Mouse (Mus musculus): ENCODE data around the gene Gdpd3. TPM values are rescaled to one million over a fixed set of nuclear protein-coding genes. Genes with fewer than 3 reads are reported as not detected.

Gene Gdpd3
- polyA plus RNA-seq, 1 experiment from 2014 or later = 6.4 TPM

DNA sequence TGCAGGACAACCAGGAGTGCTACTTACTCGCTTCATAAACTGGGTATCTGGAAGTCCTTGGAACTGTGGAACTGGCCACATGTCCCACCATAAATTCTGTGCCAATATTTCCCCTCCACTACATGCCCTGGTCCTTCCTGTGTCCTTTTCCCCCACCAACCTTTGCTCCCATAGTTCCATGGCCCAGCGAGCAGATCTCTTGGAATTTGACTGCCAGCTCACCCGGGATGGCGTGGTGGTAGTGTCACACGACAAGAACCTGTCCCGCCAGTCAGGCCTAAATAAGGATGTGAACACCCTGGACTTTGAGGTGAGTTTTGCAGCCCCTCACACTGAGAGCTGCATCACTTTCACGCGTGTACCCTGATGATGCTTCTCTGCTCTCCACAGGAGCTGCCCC, 867 bp downstream of the Gdpd3 start:
- Histone ChIP-seq H3K9me3 (replicated peaks; ENCODE audit: low read length) (no peaks in the 10 kb centered on the region), H3K36me3 (ENCODE audit: insufficient read depth, low read length) (peaks cover 75% of the 10 kb centered on the region), H3K27me3 (ENCODE audit: insufficient read depth, low read length) (no peaks in the 10 kb centered on the region), H3K4me3 (replicated peaks; ENCODE audit: low read depth, low read length) (no peak overlapping the region), H3K4me2 (ENCODE audit: low read length) (no peak overlapping the region), H3K9ac (ENCODE audit: low read depth, low read length) (0 out of 2 replicates have a peak overlapping the region, but pooled peaks have one; percentile 4), H3K4me1 (replicated peaks; ENCODE audit: insufficient read depth, low read length) (no peaks in the 10 kb centered on the region), H3K27ac (no peak overlapping the region)
- 81% methylated on average over 8 of the region's 8 CpGs for WGBS
- TF ChIP-seq CTCF (IDR thresholded peaks at IDR 0.05; ENCODE audit: low read depth) = no peak
- DNase-seq (ENCODE audit: low spot score) (no peak), ATAC-seq (replicated peaks; ENCODE audit: low FRiP score, low read depth) (no peak)

DNA sequence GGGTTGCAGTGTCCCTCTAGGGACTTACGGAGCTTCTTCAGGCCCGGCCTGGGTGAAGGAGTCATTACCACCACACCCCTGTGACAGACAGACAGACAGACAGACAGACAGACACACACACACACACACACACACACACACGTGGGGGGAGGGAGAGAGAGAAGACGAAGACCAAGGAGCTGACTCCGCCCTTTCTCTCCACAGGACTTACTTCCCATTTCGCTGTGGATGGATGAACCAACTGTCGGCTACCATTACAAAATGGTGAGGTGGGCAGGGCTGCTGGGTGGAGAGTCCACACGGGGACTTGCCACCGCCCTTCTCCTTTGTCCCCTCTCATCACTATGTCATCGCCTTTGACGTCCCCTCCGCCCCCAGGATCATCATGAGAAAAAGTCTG, 4.7 kb downstream of the Gdpd3 start:
- 85% methylated on average over 12 of the region's 12 CpGs for WGBS
- Histone ChIP-seq H3K4me3 (replicated peaks; ENCODE audit: low read depth, low read length) (no peak overlapping the region), H3K27ac (no peak overlapping the region), H3K9me3 (replicated peaks; ENCODE audit: low read length) (no peaks in the 10 kb centered on the region), H3K4me1 (replicated peaks; ENCODE audit: insufficient read depth, low read length) (peaks cover under 1% of the 10 kb centered on the region; the same call in 1 of the 2 replicates), H3K36me3 (ENCODE audit: insufficient read depth, low read length) (peaks cover 44% of the 10 kb centered on the region), H3K27me3 (ENCODE audit: insufficient read depth, low read length) (no peaks in the 10 kb centered on the region), H3K4me2 (ENCODE audit: low read length) (no peak overlapping the region), H3K9ac (ENCODE audit: low read depth, low read length) (no peak overlapping the region)
- TF ChIP-seq CTCF (IDR thresholded peaks at IDR 0.05; ENCODE audit: low read depth) = no peak
- no peak for ATAC-seq (replicated peaks; ENCODE audit: low FRiP score, low read depth)
- DNase-seq (ENCODE audit: low spot score) = no peak

DNA sequence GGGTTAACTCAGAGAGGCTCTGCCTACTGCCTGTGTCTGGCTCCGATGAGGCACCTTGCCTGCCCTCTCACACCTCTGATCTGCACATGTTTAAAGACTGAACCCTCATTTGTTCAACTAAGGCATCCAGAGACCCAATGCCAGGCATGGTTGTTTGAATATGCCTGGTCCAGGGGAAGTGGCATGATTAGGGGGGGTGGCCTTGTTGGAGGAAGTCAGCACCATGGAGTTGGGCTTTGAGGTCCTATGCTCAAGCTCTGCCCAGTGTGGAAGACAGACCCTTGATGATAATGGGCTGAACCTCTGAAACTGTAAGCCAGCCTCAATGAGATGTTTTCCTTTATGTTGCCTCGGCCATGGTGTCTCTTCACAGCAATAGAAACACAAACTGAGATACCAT, 7.2 kb downstream of the Gdpd3 start:
- no peaks in the 10 kb centered on the region for H3K27me3 ChIP-seq (ENCODE audit: insufficient read depth, low read length)
- no peak overlapping the region for H3K27ac ChIP-seq
- peaks cover 26% of the 10 kb centered on the region for H3K36me3 ChIP-seq (ENCODE audit: insufficient read depth, low read length)
- H3K4me2 ChIP-seq (ENCODE audit: low read length) = no peak overlapping the region
- WGBS = 44% methylated on average over 2 of the region's 2 CpGs
- TF ChIP-seq CTCF (IDR thresholded peaks at IDR 0.05; ENCODE audit: low read depth) = no peak
- no peak overlapping the region for H3K4me3 ChIP-seq (replicated peaks; ENCODE audit: low read depth, low read length)
- no peaks in the 10 kb centered on the region for H3K9me3 ChIP-seq (replicated peaks; ENCODE audit: low read length)
- no peak overlapping the region for H3K9ac ChIP-seq (ENCODE audit: low read depth, low read length)
- no peak for DNase-seq (ENCODE audit: low spot score)
- no peak for ATAC-seq (replicated peaks; ENCODE audit: low FRiP score, low read depth)
- peaks cover 17% of the 10 kb centered on the region for H3K4me1 ChIP-seq (replicated peaks; ENCODE audit: insufficient read depth, low read length)

DNA sequence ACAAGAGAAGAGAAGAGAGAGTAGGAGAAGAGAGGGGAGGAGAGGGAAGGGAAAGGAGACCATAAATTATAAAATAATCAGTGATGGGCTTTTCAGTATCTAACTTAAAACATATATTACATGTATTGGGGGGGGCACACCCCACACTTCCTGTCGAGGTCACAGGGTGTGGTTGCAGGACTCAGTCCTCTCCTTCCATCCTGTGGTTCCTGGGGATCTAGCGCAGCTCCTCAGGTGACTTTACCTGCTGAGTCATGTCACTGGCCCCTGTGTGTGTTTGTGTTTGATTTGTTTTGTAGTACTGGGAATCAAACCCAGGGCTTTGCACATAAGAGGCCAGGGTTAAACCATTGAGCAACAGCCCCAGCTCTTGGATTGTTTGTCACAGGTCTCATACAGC, 8.3 kb downstream of the Gdpd3 start:
- H3K4me1 ChIP-seq (replicated peaks; ENCODE audit: insufficient read depth, low read length) = peaks cover 17% of the 10 kb centered on the region
- ATAC-seq (replicated peaks; ENCODE audit: low FRiP score, low read depth) (no peak), DNase-seq (ENCODE audit: low spot score) (no peak)
- H3K9ac ChIP-seq (ENCODE audit: low read depth, low read length) = no peak overlapping the region
- H3K27me3 ChIP-seq (ENCODE audit: insufficient read depth, low read length) = no peaks in the 10 kb centered on the region
- H3K4me2 ChIP-seq (ENCODE audit: low read length) = no peak overlapping the region
- 70% methylated on average over 2 of the region's 2 CpGs for WGBS
- no peaks in the 10 kb centered on the region for H3K9me3 ChIP-seq (replicated peaks; ENCODE audit: low read length)
- H3K4me3 ChIP-seq (replicated peaks; ENCODE audit: low read depth, low read length) = no peak overlapping the region
- no peak overlapping the region for H3K27ac ChIP-seq
- peaks cover 22% of the 10 kb centered on the region for H3K36me3 ChIP-seq (ENCODE audit: insufficient read depth, low read length)
- no peak for TF ChIP-seq CTCF (IDR thresholded peaks at IDR 0.05; ENCODE audit: low read depth)

DNA sequence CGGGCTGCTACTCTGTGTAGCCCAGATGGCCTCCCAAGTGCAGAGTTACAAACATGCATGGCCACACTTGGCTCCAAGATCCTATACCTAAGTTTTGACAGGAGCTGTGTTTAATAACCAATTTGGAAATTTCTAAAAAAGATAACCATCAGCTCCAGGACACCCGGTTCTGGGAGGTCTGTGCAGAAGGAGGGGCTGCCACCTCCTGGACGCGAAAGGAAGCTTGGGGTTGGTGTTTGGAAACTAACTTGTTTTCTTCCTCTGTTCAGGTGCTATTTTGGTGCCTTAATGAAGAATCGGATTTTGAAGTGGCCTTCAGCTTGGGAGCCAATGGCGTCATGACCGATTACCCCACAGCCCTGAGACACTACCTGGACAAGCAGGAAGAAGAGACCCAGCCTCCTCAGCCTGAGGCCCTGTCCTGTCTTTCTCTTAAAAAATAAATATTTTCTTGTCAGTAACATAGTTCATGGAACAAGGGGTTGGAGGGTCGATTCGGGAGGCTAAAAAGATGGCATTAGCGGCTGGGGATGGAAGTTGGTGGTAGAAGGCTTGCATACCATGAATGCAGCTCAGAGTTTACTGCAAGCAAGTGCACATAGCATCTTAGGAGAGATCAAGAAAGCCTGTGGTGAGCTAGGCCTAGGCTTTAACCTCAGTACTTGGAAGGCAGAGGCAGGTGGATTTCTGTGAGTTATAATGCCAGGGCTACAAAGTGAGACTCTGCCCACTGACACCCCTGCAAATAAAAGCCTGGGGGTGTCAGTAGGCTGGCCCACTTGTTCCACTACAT, 9.2 kb downstream of the Gdpd3 start:
- Histone ChIP-seq H3K36me3 (ENCODE audit: insufficient read depth, low read length) (peaks cover 14% of the 10 kb centered on the region; the same call in 1 of the 2 replicates), H3K4me3 (replicated peaks; ENCODE audit: low read depth, low read length) (no peak overlapping the region), H3K27me3 (ENCODE audit: insufficient read depth, low read length) (no peaks in the 10 kb centered on the region), H3K4me1 (replicated peaks; ENCODE audit: insufficient read depth, low read length) (peaks cover 17% of the 10 kb centered on the region), H3K4me2 (ENCODE audit: low read length) (no peak overlapping the region), H3K9ac (ENCODE audit: low read depth, low read length) (no peak overlapping the region), H3K9me3 (replicated peaks; ENCODE audit: low read length) (no peaks in the 10 kb centered on the region), H3K27ac (peak overlapping the region; percentile 91)
- DNase-seq (ENCODE audit: low spot score) = no peak
- peak; percentile 58; the same call in 1 of the 2 replicates for TF ChIP-seq CTCF (IDR thresholded peaks at IDR 0.05; ENCODE audit: low read depth)
- ATAC-seq (replicated peaks; ENCODE audit: low FRiP score, low read depth) = no peak
- 76% methylated on average over 10 of the region's 10 CpGs for WGBS

DNA sequence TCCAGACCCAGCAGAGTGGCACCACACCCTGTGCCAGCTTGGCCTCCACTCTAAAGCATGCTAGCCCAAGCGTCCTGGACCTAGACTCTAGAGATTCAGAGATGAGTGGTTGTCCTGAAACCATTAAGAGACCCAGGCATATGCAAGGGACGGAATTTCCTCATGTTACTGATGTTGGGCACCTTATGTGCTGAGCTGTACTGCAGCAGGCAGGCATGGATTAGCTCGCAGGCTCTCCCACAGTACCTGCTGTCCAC, 9.8 kb downstream of the Gdpd3 start:
- no peak for TF ChIP-seq CTCF (IDR thresholded peaks at IDR 0.05; ENCODE audit: low read depth)
- peak overlapping the region; percentile 91 for H3K27ac ChIP-seq

More for the DNA sequence above, 9.8 kb downstream of the Gdpd3 start:
- WGBS = 61% methylated on average over 3 of the region's 3 CpGs
- H3K9me3 ChIP-seq (replicated peaks; ENCODE audit: low read length) = no peaks in the 10 kb centered on the region
- DNase-seq (ENCODE audit: low spot score) = no peak
- H3K4me1 ChIP-seq (replicated peaks; ENCODE audit: insufficient read depth, low read length) = peaks cover 20% of the 10 kb centered on the region
- no peak for ATAC-seq (replicated peaks; ENCODE audit: low FRiP score, low read depth)
- no peak overlapping the region for H3K4me3 ChIP-seq (replicated peaks; ENCODE audit: low read depth, low read length)
- H3K9ac ChIP-seq (ENCODE audit: low read depth, low read length) = no peak overlapping the region
- H3K27me3 ChIP-seq (ENCODE audit: insufficient read depth, low read length) = no peaks in the 10 kb centered on the region
- peak overlapping the region; percentile 91 for H3K4me2 ChIP-seq (ENCODE audit: low read length)
- peaks cover 10% of the 10 kb centered on the region; the same call in 1 of the 2 replicates for H3K36me3 ChIP-seq (ENCODE audit: insufficient read depth, low read length)

Measured in kidney, postnatal 0 days (tissue).